Mouse (Mus musculus): ENCODE results near the gene Tspan18. TPM values are rescaled to one million over a fixed set of nuclear protein-coding genes. Genes with fewer than 3 reads are reported as not detected.

Gene Tspan18
- polyA plus RNA-seq, 1 experiment from 2014 or later, result 30.3 TPM

DNA sequence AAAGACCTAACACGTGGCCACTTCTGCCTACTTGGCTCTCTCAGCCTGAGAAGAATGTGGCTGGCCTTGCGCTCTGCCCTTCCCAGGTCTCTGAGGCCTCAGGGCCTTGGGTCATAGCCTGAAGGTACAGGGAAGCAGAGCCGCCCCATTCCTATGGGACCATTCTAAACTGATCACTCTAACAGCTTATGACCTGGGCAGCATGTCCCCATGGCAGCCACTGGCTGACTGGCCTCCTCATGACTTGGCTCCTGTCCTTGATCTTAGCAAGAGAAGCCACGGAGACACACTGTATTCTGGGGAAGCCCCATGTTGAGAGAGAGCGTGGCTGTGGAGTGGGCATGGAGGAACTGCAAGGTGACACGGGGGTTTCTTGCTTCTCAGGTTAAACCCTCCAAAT lies 95.4 kb downstream of the Tspan18 start:
- Histone ChIP-seq H3K27ac (ENCODE audit: low read length) (no peak overlapping the region), H3K9me3 (ENCODE audit: control insufficient read depth, low read depth, low read length) (no peaks in the 10 kb centered on the region), H3K4me1 (ENCODE audit: control insufficient read depth, insufficient read depth, low read length) (no peaks in the 10 kb centered on the region), H3K4me3 (ENCODE audit: low read depth, low read length) (no peak overlapping the region), H3K36me3 (ENCODE audit: control insufficient read depth, insufficient read depth, low read length) (no peaks in the 10 kb centered on the region), H3K27me3 (ENCODE audit: control insufficient read depth, insufficient read depth, low read length) (no peaks in the 10 kb centered on the region), H3K9ac (replicated peaks; ENCODE audit: low read depth, low read length) (no peak overlapping the region), H3K4me2 (replicated peaks; ENCODE audit: low read depth, low read length) (no peak overlapping the region)
- ATAC-seq (ENCODE audit: insufficient number of reproducible peaks, insufficient read depth, low FRiP score, low read depth), result no peak
- 84% methylated on average over 6 of the region's 6 CpGs for WGBS

DNA sequence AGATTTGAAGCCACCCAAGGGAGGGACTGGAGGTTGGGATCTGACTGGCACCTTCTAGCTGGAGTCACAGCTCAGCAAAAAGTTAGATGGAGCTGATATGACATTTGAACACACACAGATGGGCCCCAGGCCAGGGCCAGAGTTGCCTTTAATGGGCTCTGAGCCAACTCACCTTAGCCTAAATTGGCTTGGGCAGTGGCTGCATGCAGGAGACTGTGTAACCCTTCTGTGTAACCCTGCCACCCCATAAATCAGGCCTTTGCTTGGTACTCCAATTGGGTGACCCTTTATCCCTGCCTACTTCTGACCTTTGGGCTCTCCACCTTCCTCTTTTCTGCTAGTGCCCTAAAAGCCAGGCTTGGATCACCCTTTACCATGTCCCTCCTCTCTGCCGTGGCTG lies 97.2 kb downstream of the Tspan18 start:
- Histone ChIP-seq H3K27ac (ENCODE audit: low read length) (no peak overlapping the region), H3K4me3 (ENCODE audit: low read depth, low read length) (no peak overlapping the region), H3K27me3 (ENCODE audit: control insufficient read depth, insufficient read depth, low read length) (no peaks in the 10 kb centered on the region), H3K4me1 (ENCODE audit: control insufficient read depth, insufficient read depth, low read length) (no peaks in the 10 kb centered on the region), H3K9me3 (ENCODE audit: control insufficient read depth, low read depth, low read length) (no peaks in the 10 kb centered on the region), H3K4me2 (replicated peaks; ENCODE audit: low read depth, low read length) (no peak overlapping the region), H3K36me3 (ENCODE audit: control insufficient read depth, insufficient read depth, low read length) (no peaks in the 10 kb centered on the region), H3K9ac (replicated peaks; ENCODE audit: low read depth, low read length) (no peak overlapping the region)
- WGBS, result 67% methylated on average over 1 of the region's 1 CpGs
- no peak for ATAC-seq (ENCODE audit: insufficient number of reproducible peaks, insufficient read depth, low FRiP score, low read depth)

DNA sequence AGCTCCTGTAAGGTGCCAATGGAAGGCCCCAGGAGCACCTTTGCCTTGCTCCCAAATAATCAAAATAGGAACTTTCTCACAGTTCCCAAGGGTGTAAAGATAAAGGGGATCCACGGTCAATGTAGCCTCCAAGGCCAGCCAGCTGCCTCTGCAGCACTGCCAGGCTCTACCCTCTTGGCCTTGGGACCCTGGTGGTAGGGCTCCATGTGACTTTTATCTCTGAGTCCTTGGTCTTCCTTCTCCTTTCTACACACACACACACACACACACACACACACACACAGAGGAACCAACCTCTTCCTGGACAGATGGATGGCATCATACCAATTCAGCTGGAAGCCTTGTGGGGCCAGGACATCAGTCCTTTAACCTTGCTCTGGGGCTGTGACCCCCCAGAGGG lies 102.2 kb downstream of the Tspan18 start:
- Histone ChIP-seq H3K27me3 (ENCODE audit: control insufficient read depth, insufficient read depth, low read length) (no peaks in the 10 kb centered on the region), H3K9me3 (ENCODE audit: control insufficient read depth, low read depth, low read length) (no peaks in the 10 kb centered on the region), H3K4me1 (ENCODE audit: control insufficient read depth, insufficient read depth, low read length) (0 out of 2 replicates have a peak, but pooled peaks cover 3% of the 10 kb centered on the region), H3K4me2 (replicated peaks; ENCODE audit: low read depth, low read length) (no peak overlapping the region), H3K9ac (replicated peaks; ENCODE audit: low read depth, low read length) (no peak overlapping the region), H3K36me3 (ENCODE audit: control insufficient read depth, insufficient read depth, low read length) (no peaks in the 10 kb centered on the region), H3K4me3 (ENCODE audit: low read depth, low read length) (no peak overlapping the region), H3K27ac (ENCODE audit: low read length) (no peak overlapping the region)
- ATAC-seq (ENCODE audit: insufficient number of reproducible peaks, insufficient read depth, low FRiP score, low read depth), result no peak
- 58% methylated on average over 1 of the region's 1 CpGs for WGBS

DNA sequence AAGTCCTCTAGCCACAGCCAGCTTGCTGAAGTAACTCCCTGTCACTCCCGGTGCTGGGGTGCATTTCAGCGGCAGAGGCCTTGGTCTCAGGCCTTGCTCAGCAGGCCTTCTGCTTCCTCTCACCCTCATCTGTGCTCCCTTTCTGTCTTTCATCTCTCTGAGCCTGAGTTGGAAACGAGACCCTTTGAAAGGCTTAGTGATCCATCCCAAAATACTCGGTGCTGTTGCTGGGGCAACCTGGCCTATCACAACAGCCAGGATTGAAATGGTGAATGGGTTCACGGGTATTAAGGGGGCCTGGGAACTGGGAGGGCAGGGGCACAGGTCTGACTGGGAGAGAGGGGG lies 105.9 kb downstream of the Tspan18 start:
- WGBS, result 20% methylated on average over 5 of the region's 5 CpGs
- no peaks in the 10 kb centered on the region for H3K27me3 ChIP-seq (ENCODE audit: control insufficient read depth, insufficient read depth, low read length)
- no peaks in the 10 kb centered on the region for H3K9me3 ChIP-seq (ENCODE audit: control insufficient read depth, low read depth, low read length)
- H3K36me3 ChIP-seq (ENCODE audit: control insufficient read depth, insufficient read depth, low read length), result no peaks in the 10 kb centered on the region
- H3K27ac ChIP-seq (ENCODE audit: low read length), result peak overlapping the region; percentile 33; the same call in 1 of the 2 replicates
- H3K9ac ChIP-seq (replicated peaks; ENCODE audit: low read depth, low read length), result no peak overlapping the region
- no peak for ATAC-seq (ENCODE audit: insufficient number of reproducible peaks, insufficient read depth, low FRiP score, low read depth)
- H3K4me2 ChIP-seq (replicated peaks; ENCODE audit: low read depth, low read length), result no peak overlapping the region
- 0 out of 2 replicates have a peak, but pooled peaks cover 5% of the 10 kb centered on the region for H3K4me1 ChIP-seq (ENCODE audit: control insufficient read depth, insufficient read depth, low read length)
- H3K4me3 ChIP-seq (ENCODE audit: low read depth, low read length), result no peak overlapping the region

DNA sequence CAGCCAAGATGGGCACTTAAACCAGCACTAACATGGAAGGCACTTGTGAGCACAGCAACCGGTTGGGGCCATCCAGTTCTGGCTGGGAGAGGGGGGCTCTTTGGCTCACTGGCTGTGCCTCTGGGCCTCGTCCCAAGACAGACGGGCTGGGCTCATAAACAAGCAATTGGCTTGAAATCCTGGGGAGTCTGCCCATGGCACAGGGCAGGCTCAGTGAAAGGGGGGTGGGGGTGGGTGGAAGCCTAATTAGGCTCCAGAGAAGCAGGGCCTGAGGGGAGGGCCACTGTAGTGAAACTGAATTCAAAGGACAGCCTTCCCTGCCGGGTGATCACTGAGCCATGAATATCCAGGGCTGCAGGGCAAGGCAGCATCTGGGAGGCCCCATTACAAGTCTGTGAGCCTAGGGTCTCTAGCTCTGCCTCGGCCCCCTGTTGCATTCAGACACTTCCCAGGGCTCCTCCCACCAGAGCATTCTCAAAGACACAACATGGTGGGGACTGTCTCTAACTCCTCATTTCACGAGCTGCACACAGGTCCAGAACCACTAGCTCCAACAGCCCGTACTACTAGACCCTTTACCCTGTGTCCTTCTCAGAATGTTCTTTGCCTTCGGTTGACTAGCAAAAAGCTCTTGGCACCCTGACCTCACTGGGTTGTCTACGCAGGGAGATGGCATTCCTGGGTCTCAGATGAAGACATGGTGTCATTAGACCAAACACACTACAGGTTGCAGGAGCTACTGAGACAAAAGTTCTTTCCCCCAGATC lies 106.4 kb downstream of the Tspan18 start:
- no peak overlapping the region for H3K9ac ChIP-seq (replicated peaks; ENCODE audit: low read depth, low read length)
- no peaks in the 10 kb centered on the region for H3K9me3 ChIP-seq (ENCODE audit: control insufficient read depth, low read depth, low read length)
- H3K4me2 ChIP-seq (replicated peaks; ENCODE audit: low read depth, low read length), result no peak overlapping the region
- H3K27ac ChIP-seq (ENCODE audit: low read length), result peak overlapping the region; percentile 33; the same call in 1 of the 2 replicates
- 0 out of 2 replicates have a peak, but pooled peaks cover 5% of the 10 kb centered on the region for H3K4me1 ChIP-seq (ENCODE audit: control insufficient read depth, insufficient read depth, low read length)
- no peaks in the 10 kb centered on the region for H3K27me3 ChIP-seq (ENCODE audit: control insufficient read depth, insufficient read depth, low read length)
- no peak overlapping the region for H3K4me3 ChIP-seq (ENCODE audit: low read depth, low read length)
- 61% methylated on average over 9 of the region's 9 CpGs for WGBS
- no peaks in the 10 kb centered on the region for H3K36me3 ChIP-seq (ENCODE audit: control insufficient read depth, insufficient read depth, low read length)
- no peak for ATAC-seq (ENCODE audit: insufficient number of reproducible peaks, insufficient read depth, low FRiP score, low read depth)

- H3K4me1 ChIP-seq (ENCODE audit: control insufficient read depth, insufficient read depth, low read length), result 0 out of 2 replicates have a peak, but pooled peaks cover 5% of the 10 kb centered on the region
- 18% methylated on average over 20 of the region's 20 CpGs for WGBS
- H3K9me3 ChIP-seq (ENCODE audit: control insufficient read depth, low read depth, low read length), result no peaks in the 10 kb centered on the region
- peak; percentile 79; the same call in 1 of the 2 replicates for ATAC-seq (ENCODE audit: insufficient number of reproducible peaks, insufficient read depth, low FRiP score, low read depth)
- no peak overlapping the region for H3K4me3 ChIP-seq (ENCODE audit: low read depth, low read length)
- H3K36me3 ChIP-seq (ENCODE audit: control insufficient read depth, insufficient read depth, low read length), result no peaks in the 10 kb centered on the region
- H3K27me3 ChIP-seq (ENCODE audit: control insufficient read depth, insufficient read depth, low read length), result no peaks in the 10 kb centered on the region
- no peak overlapping the region for H3K27ac ChIP-seq (ENCODE audit: low read length)
- H3K9ac ChIP-seq (replicated peaks; ENCODE audit: low read depth, low read length), result 0 out of 2 replicates have a peak overlapping the region, but pooled peaks have one; percentile 18
- H3K4me2 ChIP-seq (replicated peaks; ENCODE audit: low read depth, low read length), result no peak overlapping the region
These were observed 107.4 kb downstream of the Tspan18 start for GRCm38 (mm10) chr2:93226606-93227595.

- no peak overlapping the region for H3K4me3 ChIP-seq (ENCODE audit: low read depth, low read length)
- 0 out of 2 replicates have a peak, but pooled peaks cover 5% of the 10 kb centered on the region for H3K4me1 ChIP-seq (ENCODE audit: control insufficient read depth, insufficient read depth, low read length)
- H3K9ac ChIP-seq (replicated peaks; ENCODE audit: low read depth, low read length), result no peak overlapping the region
- no peaks in the 10 kb centered on the region for H3K9me3 ChIP-seq (ENCODE audit: control insufficient read depth, low read depth, low read length)
- H3K4me2 ChIP-seq (replicated peaks; ENCODE audit: low read depth, low read length), result no peak overlapping the region
- H3K27me3 ChIP-seq (ENCODE audit: control insufficient read depth, insufficient read depth, low read length), result no peaks in the 10 kb centered on the region
- no peak for ATAC-seq (ENCODE audit: insufficient number of reproducible peaks, insufficient read depth, low FRiP score, low read depth)
- 41% methylated on average over 6 of the region's 6 CpGs for WGBS
- no peaks in the 10 kb centered on the region for H3K36me3 ChIP-seq (ENCODE audit: control insufficient read depth, insufficient read depth, low read length)
- no peak overlapping the region for H3K27ac ChIP-seq (ENCODE audit: low read length)
These were observed 110.8 kb downstream of the Tspan18 start for GRCm38 (mm10) chr2:93223463-93223862.

- peaks cover 14% of the 10 kb centered on the region for H3K4me1 ChIP-seq (ENCODE audit: control insufficient read depth, insufficient read depth, low read length)
- H3K27ac ChIP-seq (ENCODE audit: low read length), result no peak overlapping the region
- WGBS, result 61% methylated on average over 5 of the region's 5 CpGs
- H3K4me3 ChIP-seq (ENCODE audit: low read depth, low read length), result no peak overlapping the region
- H3K36me3 ChIP-seq (ENCODE audit: control insufficient read depth, insufficient read depth, low read length), result no peaks in the 10 kb centered on the region
- H3K9me3 ChIP-seq (ENCODE audit: control insufficient read depth, low read depth, low read length), result no peaks in the 10 kb centered on the region
- ATAC-seq (ENCODE audit: insufficient number of reproducible peaks, insufficient read depth, low FRiP score, low read depth), result no peak
- H3K9ac ChIP-seq (replicated peaks; ENCODE audit: low read depth, low read length), result no peak overlapping the region
- H3K4me2 ChIP-seq (replicated peaks; ENCODE audit: low read depth, low read length), result no peak overlapping the region
- no peaks in the 10 kb centered on the region for H3K27me3 ChIP-seq (ENCODE audit: control insufficient read depth, insufficient read depth, low read length)
These were observed 113.9 kb downstream of the Tspan18 start for GRCm38 (mm10) chr2:93220447-93220846.

Data from stomach, embryonic 14.5 days (tissue).